ENCODE assay signal across 24 mouse cellular contexts in genomic region chr16:84978589-84978988, GRCm38 (mm10).
"Had no signal": no experiment of that assay in that cellular context is flagged by ENCODE, and none has a peak within 500 bp of the region (broad histone marks: within the 10 kb centered on the region; RNA-seq: fewer than 3 reads in every experiment).

No protein-coding gene starts in this region.

- ATAC-seq: forebrain, embryonic 16.5 days; inflammation-experienced regulatory T-cells, adult 6 months; intestine, embryonic 15.5 days; liver, embryonic 12.5 days had no signal

- H3K27ac ChIP-seq: gastrocnemius, adult 2 months; heart, embryonic 13.5 days; heart, embryonic 15.5 days; hindbrain, embryonic 15.5 days; intestine, embryonic 15.5 days; layer of hippocampus, adult 2 months; left cerebral cortex, adult 2 months; limb, embryonic 13.5 days; limb, embryonic 15.5 days; liver, embryonic 12.5 days; liver, embryonic 14.5 days had no signal

- H3K4me2 ChIP-seq: heart, embryonic 11.5 days; heart, embryonic 13.5 days; heart, embryonic 15.5 days; hindbrain, embryonic 15.5 days; intestine, embryonic 15.5 days; limb, embryonic 13.5 days; limb, embryonic 15.5 days; liver, embryonic 12.5 days had no signal

- H3K4me1 ChIP-seq: hindbrain, embryonic 15.5 days; intestine, embryonic 15.5 days; limb, embryonic 13.5 days; limb, embryonic 15.5 days; liver, embryonic 12.5 days had no signal

- H3K36me3 ChIP-seq: liver, embryonic 12.5 days had no signal

- DNase-seq: gastrocnemius, adult 2 months; gastrocnemius, postnatal 10 days; gastrocnemius, postnatal 25 days; heart, postnatal 14 days; heart, postnatal 36 days; kidney, adult 18-20 months; kidney, adult 8-10 months; kidney, postnatal 10 days; kidney, postnatal 25 days; kidney, postnatal 4 days; left cerebral cortex, postnatal 4 days had no signal

- H3K27me3 ChIP-seq: heart, embryonic 13.5 days; heart, embryonic 15.5 days; hindbrain, embryonic 15.5 days; intestine, embryonic 15.5 days; limb, embryonic 13.5 days; limb, embryonic 15.5 days; liver, embryonic 12.5 days had no signal

- H3K9ac ChIP-seq: heart, embryonic 13.5 days; heart, embryonic 15.5 days; hindbrain, embryonic 15.5 days; intestine, embryonic 15.5 days; limb, embryonic 13.5 days; limb, embryonic 15.5 days; liver, embryonic 12.5 days; liver, embryonic 14.5 days had no signal

- H3K9me3 ChIP-seq: heart, embryonic 13.5 days; heart, embryonic 15.5 days; hindbrain, embryonic 15.5 days; intestine, embryonic 15.5 days; limb, embryonic 13.5 days; limb, embryonic 15.5 days; liver, embryonic 12.5 days had no signal

- H3K4me3 ChIP-seq: gastrocnemius, adult 2 months; heart, embryonic 13.5 days; heart, embryonic 15.5 days; hindbrain, embryonic 15.5 days; intestine, embryonic 15.5 days; layer of hippocampus, adult 2 months; left cerebral cortex, adult 2 months; limb, embryonic 13.5 days; limb, embryonic 15.5 days; liver, embryonic 12.5 days had no signal
